Mouse (Mus musculus) stomach, embryonic 15.5 days (tissue): ENCODE data around the gene 6720489N17Rik. TPM values are rescaled to one million over a fixed set of nuclear protein-coding genes. Genes with fewer than 3 reads are reported as not detected.

Source experiments
- microRNA-seq: library from miRNA; unstranded; fragments of <30 nt; microRNA quantifications from one replicate; pipeline ENCODE4, GENCODE M21; 2016
- polyA plus RNA-seq: library from polyadenylated mRNA; unstranded; fragments of >200 nt; fragmentation: Nextera tagmentation; extraction: Ambion mirVana; gene quantifications from 2 replicates; pipeline ENCODE4 v1.2.1, GENCODE M21; 2015

The 6720489N17Rik gene
- polyA plus RNA-seq, 1 experiment from 2014 or later: 13.7 TPM

Small RNA genes within 50 kb of the gene (microRNA-seq; reads per million reads assigned to microRNA genes)
- gene Gm24020: not detected

Other genes with a start within 250 kb of the 6720489N17Rik start
- 5.0 and 5.1 TPM in 2 replicates for gene Gm3604, start 241.0 kb downstream of the 6720489N17Rik start, polyA plus RNA-seq
- gene Gm49359, start 157.3 kb downstream of the 6720489N17Rik start, polyA plus RNA-seq: 13.3 and 13.4 TPM in 2 replicates
- not detected in 2 replicates for gene Zfp935, start 65.7 kb downstream of the 6720489N17Rik start, polyA plus RNA-seq
- 16.9 and 19.1 TPM in 2 replicates for gene Zfp934, start 53.0 kb downstream of the 6720489N17Rik start, polyA plus RNA-seq
- 25.6 and 25.8 TPM in 2 replicates for gene Platr25, start 136.5 kb upstream of the 6720489N17Rik start, polyA plus RNA-seq
- gene Gm5141, start 161.6 kb upstream of the 6720489N17Rik start, polyA plus RNA-seq: 9.8 and 11.2 TPM in 2 replicates
- gene Fbp2, start 234.2 kb upstream of the 6720489N17Rik start, polyA plus RNA-seq: 87.8 and 98.7 TPM in 2 replicates